Mouse (Mus musculus) heart, embryonic 14.5 days (tissue): ENCODE measurements around the gene Rgs7. TPM values are rescaled to one million over a fixed set of nuclear protein-coding genes. Genes with fewer than 3 reads are reported as not detected.

Source experiments
- ATAC-seq: fragments of 200-750 bp; cut with Nextera tagmentation; 2 replicates; pipeline ENCODE4 v1.8.0; 2017; ENCODE audit warnings: low read depth, moderate TSS enrichment; ENCODE audit not compliant: insufficient number of reproducible peaks, insufficient read depth, low FRiP score
- H3K27ac ChIP-seq, 2 experiments: fragments of 200-500 bp in 1 of 2; fragments of 300-500 bp in 1 of 2; sonication (generic) in 1 of 2; replicated peaks in 1 of 2; 2 replicates each; pipeline ENCODE4 v1.5.1; 2012 to 2014; ENCODE audit warnings: low read depth in 2 of 2, low read length in 2 of 2, control low read depth in 1 of 2, mild to moderate bottlenecking in 1 of 2, mixed read lengths in 1 of 2; ENCODE audit not compliant: control insufficient read depth in 1 of 2, insufficient read depth in 1 of 2
- H3K27me3 ChIP-seq: fragments of 300-500 bp; sonication (generic); 2 replicates; pipeline ENCODE4 v1.6.1; 2014; ENCODE audit warnings: mild to moderate bottlenecking, low read length, control low read depth; ENCODE audit not compliant: control insufficient read depth, insufficient read depth
- H3K36me3 ChIP-seq: fragments of 300-500 bp; sonication (generic); 2 replicates; pipeline ENCODE4 v1.6.1; 2014; ENCODE audit warnings: mild to moderate bottlenecking, control low read depth, low read length, mixed read lengths; ENCODE audit not compliant: control insufficient read depth, insufficient read depth
- H3K4me1 ChIP-seq, 2 experiments: fragments of 200-500 bp in 1 of 2; fragments of 300-500 bp in 1 of 2; sonication (generic) in 1 of 2; 2 replicates each; pipeline ENCODE4 v1.6.1; 2012 to 2014; ENCODE audit warnings: low read length in 2 of 2, control low read depth in 1 of 2, mixed read lengths in 1 of 2; ENCODE audit not compliant: control insufficient read depth in 2 of 2, insufficient read depth in 2 of 2
- H3K4me2 ChIP-seq: fragments of 300-500 bp; sonication (generic); 2 replicates; pipeline ENCODE4 v1.6.1; 2014; ENCODE audit warnings: mild to moderate bottlenecking, low read length
- H3K4me3 ChIP-seq, 2 experiments: fragments of 200-500 bp in 1 of 2; fragments of 300-500 bp in 1 of 2; sonication (generic) in 1 of 2; 2 replicates each; pipeline ENCODE4 v1.5.1; 2012 to 2014; ENCODE audit warnings: low read length in 2 of 2, mild to moderate bottlenecking in 2 of 2, control low read depth in 1 of 2, low read depth in 1 of 2, moderate library complexity in 1 of 2; ENCODE audit not compliant: control insufficient read depth in 1 of 2, insufficient read depth in 1 of 2
- H3K9ac ChIP-seq: fragments of 300-500 bp; sonication (generic); 2 replicates; pipeline ENCODE4 v1.6.1; 2014; ENCODE audit warnings: mild to moderate bottlenecking, low read length
- H3K9me3 ChIP-seq: fragments of 300-500 bp; sonication (generic); 2 replicates; pipeline ENCODE4 v1.6.1; 2016; ENCODE audit warnings: low read length, control low read depth; ENCODE audit not compliant: control insufficient read depth
- WGBS: fragments of 180-500 bp; shearing (Covaris S2); extraction: QIAGEN DNeasy Blood & Tissue Kit; methylation state at CpG from one replicate; pipeline ENCODE4 v1.1.7; 2014; 5-methylcytosine and 5-hydroxymethylcytosine counted together
- polyA plus RNA-seq: library from polyadenylated mRNA; unstranded; fragments of >200 nt; fragmentation: Nextera tagmentation; extraction: Ambion mirVana; gene quantifications from 2 replicates; pipeline ENCODE4 v1.2.1, GENCODE M21; 2014

Gene Rgs7
- polyA plus RNA-seq, 1 experiment from 2014 or later = 0.82 TPM

DNA sequence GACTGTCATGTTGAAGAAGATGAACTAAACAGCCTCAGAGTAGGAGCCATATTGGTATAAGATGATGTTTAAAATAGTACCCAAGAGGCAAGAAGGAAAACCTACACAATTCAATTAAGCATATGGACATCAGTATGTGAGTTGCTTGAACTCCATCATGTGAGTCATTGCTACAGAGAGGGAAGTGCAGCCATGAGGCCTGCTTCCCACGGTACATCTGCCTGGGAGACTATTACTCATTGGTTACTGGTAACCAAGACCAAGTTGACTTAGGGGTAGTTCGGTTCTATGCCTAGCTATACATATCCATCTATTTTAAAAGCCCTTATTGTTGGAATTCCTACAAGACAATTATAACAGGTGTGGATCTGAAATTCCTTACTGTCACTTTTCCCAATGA is 29.9 kb downstream of the Rgs7 start:
- H3K4me3 ChIP-seq = no peak overlapping the region
- no peak overlapping the region for H3K4me2 ChIP-seq
- H3K9me3 ChIP-seq = no peaks in the 10 kb centered on the region
- no peaks in the 10 kb centered on the region for H3K27me3 ChIP-seq
- no peaks in the 10 kb centered on the region for H3K4me1 ChIP-seq
- H3K27ac ChIP-seq = no peak overlapping the region
- WGBS = 77% methylated on average over 2 of the region's 2 CpGs
- ATAC-seq = no peak
- H3K36me3 ChIP-seq = no peaks in the 10 kb centered on the region
- no peak overlapping the region for H3K9ac ChIP-seq

DNA sequence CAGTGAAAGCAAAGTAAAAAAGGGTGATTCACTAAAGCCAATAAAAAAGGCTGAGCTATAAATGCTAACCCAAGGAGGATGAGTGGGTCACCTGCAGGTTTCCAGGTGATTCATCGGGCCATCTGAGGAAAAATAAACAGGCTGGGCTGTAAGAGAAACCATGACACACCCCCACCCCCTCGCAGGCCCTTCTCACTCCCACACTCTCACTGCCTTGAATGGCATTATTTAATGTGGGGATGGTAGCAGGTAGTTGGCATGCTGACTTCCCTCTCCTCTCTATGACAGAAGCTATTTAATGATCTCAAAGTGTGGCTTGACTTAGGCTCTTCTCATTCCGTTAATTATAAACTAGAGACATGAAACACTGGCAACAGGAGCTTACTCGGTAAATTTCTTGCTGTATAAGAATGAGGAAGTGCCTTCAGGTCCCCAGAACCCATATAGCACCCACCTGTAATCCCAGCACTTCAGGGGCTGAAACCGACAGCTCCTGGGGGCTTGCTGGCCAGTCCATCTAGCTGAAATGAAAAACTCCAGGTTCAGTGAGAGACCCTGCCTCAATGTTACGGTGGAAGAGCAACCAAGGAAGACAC is 38.2 kb downstream of the Rgs7 start:
- no peaks in the 10 kb centered on the region for H3K27me3 ChIP-seq
- ATAC-seq = no peak
- no peaks in the 10 kb centered on the region for H3K9me3 ChIP-seq
- no peaks in the 10 kb centered on the region for H3K36me3 ChIP-seq
- no peaks in the 10 kb centered on the region for H3K4me1 ChIP-seq
- H3K9ac ChIP-seq = no peak overlapping the region
- H3K4me2 ChIP-seq = no peak overlapping the region
- 80% methylated on average over 6 of the region's 6 CpGs for WGBS
- H3K4me3 ChIP-seq = no peak overlapping the region
- no peak overlapping the region for H3K27ac ChIP-seq

DNA sequence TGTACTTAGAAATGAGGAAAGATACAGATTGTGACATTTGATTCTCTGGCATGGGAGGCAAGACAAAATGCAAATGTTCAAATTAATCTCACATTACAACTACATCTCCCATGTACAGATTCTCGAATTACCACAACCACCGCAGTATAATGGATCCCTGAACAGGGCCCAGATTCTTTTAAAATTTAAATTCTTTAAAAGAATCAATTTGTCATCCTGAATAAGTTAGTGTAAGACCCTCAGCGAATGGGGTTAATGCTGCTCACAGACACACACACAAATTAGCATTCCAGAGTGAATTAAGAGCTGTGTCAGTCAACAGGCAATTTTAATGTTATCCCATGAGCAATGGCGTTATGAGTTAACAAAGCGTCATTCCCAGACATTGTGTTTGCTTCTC is 44.3 kb downstream of the Rgs7 start:
- Histone ChIP-seq H3K27ac (no peak overlapping the region), H3K4me3 (no peak overlapping the region), H3K4me1 (no peaks in the 10 kb centered on the region), H3K9ac (no peak overlapping the region), H3K36me3 (no peaks in the 10 kb centered on the region), H3K4me2 (no peak overlapping the region), H3K27me3 (no peaks in the 10 kb centered on the region), H3K9me3 (no peaks in the 10 kb centered on the region)
- ATAC-seq = no peak
- WGBS = 78% methylated on average over 5 of the region's 5 CpGs

DNA sequence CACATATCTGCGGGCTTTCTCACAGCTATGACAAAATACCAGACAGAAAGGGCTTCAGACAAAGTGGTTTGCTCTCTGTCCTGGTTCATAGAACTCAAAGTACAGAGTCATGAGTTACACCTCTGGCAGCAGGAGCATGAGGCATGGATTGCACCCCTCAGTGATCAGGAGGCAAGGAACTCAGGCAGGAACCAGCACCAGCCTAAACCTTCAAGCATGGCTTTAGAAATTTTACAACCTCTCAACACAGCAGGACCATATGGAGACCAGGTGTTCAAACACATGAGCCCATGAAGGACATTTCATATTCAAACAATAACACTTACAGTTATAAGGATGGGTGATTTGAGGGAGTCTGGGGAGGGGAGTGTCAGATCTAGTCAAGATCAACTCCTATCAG is 49.4 kb downstream of the Rgs7 start:
- Histone ChIP-seq H3K27me3 (no peaks in the 10 kb centered on the region), H3K9ac (no peak overlapping the region), H3K9me3 (no peaks in the 10 kb centered on the region), H3K36me3 (no peaks in the 10 kb centered on the region), H3K4me1 (no peaks in the 10 kb centered on the region), H3K4me2 (no peak overlapping the region), H3K4me3 (no peak overlapping the region), H3K27ac (no peak overlapping the region)
- WGBS = 79% methylated on average over 1 of the region's 1 CpGs
- ATAC-seq = no peak

DNA sequence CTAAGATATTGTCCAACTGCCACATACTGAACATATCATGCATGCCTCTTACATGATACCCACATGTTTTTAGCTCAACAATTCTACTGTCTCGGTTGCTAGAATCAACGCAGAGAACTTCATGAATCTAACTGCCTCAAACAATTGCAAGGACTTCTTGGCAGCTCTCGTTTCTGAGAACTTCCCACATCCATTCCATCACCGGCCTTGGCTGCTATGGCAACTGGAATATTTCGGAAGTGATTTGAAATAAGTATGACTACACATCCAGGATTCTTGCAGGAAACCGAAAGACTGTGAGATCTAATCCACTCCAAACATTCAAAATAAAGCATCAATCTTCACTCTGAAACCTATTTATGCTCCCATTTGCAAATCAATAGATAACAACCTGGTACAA is 50.3 kb downstream of the Rgs7 start:
- no peak overlapping the region for H3K4me3 ChIP-seq
- H3K27ac ChIP-seq = no peak overlapping the region
- H3K4me1 ChIP-seq = no peaks in the 10 kb centered on the region
- no peak for ATAC-seq
- no peaks in the 10 kb centered on the region for H3K36me3 ChIP-seq
- H3K9me3 ChIP-seq = no peaks in the 10 kb centered on the region
- H3K4me2 ChIP-seq = no peak overlapping the region
- H3K9ac ChIP-seq = no peak overlapping the region
- 76% methylated on average over 6 of the region's 6 CpGs for WGBS
- no peaks in the 10 kb centered on the region for H3K27me3 ChIP-seq

DNA sequence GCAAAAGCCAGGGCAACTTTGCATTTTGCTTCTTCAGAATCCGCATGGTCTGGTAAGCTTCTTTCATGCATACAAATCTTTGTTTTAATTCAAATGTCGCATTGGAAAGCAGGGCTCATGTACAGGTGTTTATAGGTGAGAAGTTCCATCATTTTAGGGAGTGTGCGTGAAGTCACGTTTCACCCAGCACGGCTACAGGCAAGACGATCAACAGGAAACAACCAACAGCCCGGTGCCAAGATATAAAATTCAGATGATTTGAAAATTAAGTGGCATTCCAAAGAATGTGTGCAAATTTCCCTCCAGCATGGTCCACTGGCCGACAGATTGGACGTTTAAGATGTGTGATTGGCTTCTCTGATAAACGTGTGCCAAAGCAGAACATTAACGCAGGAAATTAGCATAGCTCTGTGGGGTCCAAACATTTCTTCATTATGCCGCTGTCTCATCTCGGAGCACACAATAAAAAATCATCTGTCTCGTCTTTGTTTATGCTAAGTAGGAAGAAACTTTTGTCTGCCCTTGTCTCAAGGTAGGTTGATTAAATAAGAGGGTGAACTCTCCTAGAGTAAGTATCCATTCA is 58.6 kb downstream of the Rgs7 start:
- no peak overlapping the region for H3K27ac ChIP-seq
- no peak overlapping the region for H3K9ac ChIP-seq

DNA sequence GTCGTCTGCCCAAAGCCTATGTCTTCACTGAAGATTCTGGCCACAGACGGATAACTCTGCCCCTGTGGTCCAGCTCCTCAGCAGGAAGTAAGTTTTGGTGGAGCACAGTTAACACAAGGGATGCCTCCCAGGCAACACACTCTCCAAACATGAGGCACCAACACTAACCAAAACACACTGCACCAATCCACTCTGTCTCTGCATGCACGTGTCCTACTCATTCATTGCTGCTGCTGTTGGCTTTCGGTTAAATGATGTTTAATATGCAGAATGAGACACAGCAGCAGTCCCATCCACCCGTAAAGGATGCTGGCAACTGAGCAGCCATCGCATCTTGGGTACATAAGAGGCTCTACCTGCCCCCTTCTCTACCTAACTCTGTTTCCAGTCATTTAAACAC is 59.2 kb downstream of the Rgs7 start:
- no peak overlapping the region for H3K4me2 ChIP-seq
- H3K27me3 ChIP-seq = no peaks in the 10 kb centered on the region
- H3K9me3 ChIP-seq = no peaks in the 10 kb centered on the region
- no peak for ATAC-seq
- no peak overlapping the region for H3K9ac ChIP-seq
- 80% methylated on average over 6 of the region's 6 CpGs for WGBS
- no peak overlapping the region for H3K4me3 ChIP-seq
- no peak overlapping the region for H3K27ac ChIP-seq
- no peaks in the 10 kb centered on the region for H3K4me1 ChIP-seq
- H3K36me3 ChIP-seq = no peaks in the 10 kb centered on the region

More for the DNA sequence above, 58.6 kb downstream of the Rgs7 start:
- no peak for ATAC-seq
- Histone ChIP-seq H3K9me3 (no peaks in the 10 kb centered on the region), H3K4me3 (no peak overlapping the region), H3K27me3 (no peaks in the 10 kb centered on the region), H3K36me3 (no peaks in the 10 kb centered on the region), H3K4me2 (no peak overlapping the region), H3K4me1 (no peaks in the 10 kb centered on the region)
- 82% methylated on average over 14 of the region's 14 CpGs for whole genome bisulfite sequencing
